Mouse (Mus musculus) stomach, postnatal 0 days (tissue): ENCODE results near the gene Armc7. TPM values are rescaled to one million over a fixed set of nuclear protein-coding genes. Genes with fewer than 3 reads are reported as not detected.
"Not testable (repeated sequence)": the region's sequence is repeated elsewhere in the genome, so short reads cannot be mapped to it uniquely, and the experiment has no call there.

ENCODE experiments used
- ATAC-seq: fragments of 200-750 bp; cut with Nextera tagmentation; 2 replicates; pipeline ENCODE4 v1.8.0; 2017; ENCODE audit not compliant: low FRiP score, low TSS enrichment
- DNase-seq: peaks from one replicate; pipeline ENCODE4 v3.0.0-alpha.2; 2016; ENCODE audit warnings: low spot score
- H3K27ac ChIP-seq: fragments of 300-500 bp; sonication (generic); replicated peaks from 2 replicates; pipeline ENCODE4 v1.5.1; 2014; ENCODE audit warnings: mild to moderate bottlenecking, control low read depth
- H3K27me3 ChIP-seq: fragments of 300-500 bp; sonication (generic); 2 replicates; pipeline ENCODE4 v1.6.1; 2014; ENCODE audit warnings: low read length; ENCODE audit not compliant: control insufficient read depth, insufficient read depth
- H3K36me3 ChIP-seq: fragments of 300-500 bp; sonication (generic); 2 replicates; pipeline ENCODE4 v1.6.1; 2014; ENCODE audit warnings: low read length, mixed read lengths; ENCODE audit not compliant: control insufficient read depth, insufficient read depth
- H3K4me1 ChIP-seq: fragments of 300-500 bp; sonication (generic); replicated peaks from 2 replicates; pipeline ENCODE4 v1.6.1; 2014; ENCODE audit warnings: antibody characterized with exemption; ENCODE audit not compliant: control insufficient read depth, insufficient read depth
- H3K4me2 ChIP-seq: fragments of 300-500 bp; sonication (generic); replicated peaks from 2 replicates; pipeline ENCODE4 v1.6.1; 2014; ENCODE audit warnings: low read depth, mild to moderate bottlenecking, control low read depth, moderate library complexity
- H3K4me3 ChIP-seq: fragments of 300-500 bp; sonication (generic); 2 replicates; pipeline ENCODE4 v1.5.1; 2014; ENCODE audit warnings: low read depth, low read length, control low read depth
- H3K9ac ChIP-seq: fragments of 300-500 bp; sonication (generic); 2 replicates; pipeline ENCODE4 v1.6.1; 2014; ENCODE audit warnings: mild to moderate bottlenecking, low read length, control low read depth, mixed read lengths
- H3K9me3 ChIP-seq: fragments of 300-500 bp; sonication (generic); 2 replicates; pipeline ENCODE4 v1.6.1; 2016; ENCODE audit warnings: low read length; ENCODE audit not compliant: control insufficient read depth
- CTCF ChIP-seq: IDR thresholded peaks from 2 replicates; pipeline ENCODE4 v1.5.1; 2016; ENCODE audit warnings: antibody characterized with exemption, low read depth, mild to moderate bottlenecking, moderate library complexity
- EP300 ChIP-seq: optimal IDR thresholded peaks from 2 replicates; pipeline ENCODE3; 2016; ENCODE audit warnings: antibody characterized with exemption
- WGBS: fragments of 180-500 bp; shearing (Covaris S2); extraction: QIAGEN DNeasy Blood & Tissue Kit; methylation state at CpG from one replicate; pipeline ENCODE4 v1.1.7; 2014; 5-methylcytosine and 5-hydroxymethylcytosine counted together
- polyA plus RNA-seq: library from polyadenylated mRNA; unstranded; fragments of >200 nt; fragmentation: Nextera tagmentation; extraction: Ambion mirVana; gene quantifications from 2 replicates; pipeline ENCODE4 v1.2.1, GENCODE M21; 2015

The Armc7 gene
- polyA plus RNA-seq, 1 experiment from 2014 or later: 6.5 TPM

- no peaks in the 10 kb centered on the region for H3K9me3 ChIP-seq
- H3K4me3 ChIP-seq: no peak overlapping the region
- H3K4me1 ChIP-seq: no peaks in the 10 kb centered on the region
- WGBS: 66% methylated on average over 9 of the region's 9 CpGs
- H3K27ac ChIP-seq: no peak overlapping the region
- DNase-seq (no peak), ATAC-seq (no peak)
- no peak overlapping the region for H3K9ac ChIP-seq
- TF ChIP-seq CTCF: no peak
- TF ChIP-seq EP300: no peak
- H3K36me3 ChIP-seq: peaks cover 5% of the 10 kb centered on the region; the same call in 1 of the 2 replicates
- no peak overlapping the region for H3K4me2 ChIP-seq
- no peaks in the 10 kb centered on the region for H3K27me3 ChIP-seq
Measured at GRCm38 (mm10) chr11:115518693-115519092, 43.2 kb downstream of the Armc7 start.

- H3K9me3 ChIP-seq: no peaks in the 10 kb centered on the region
- H3K27me3 ChIP-seq: no peaks in the 10 kb centered on the region
- no peak for DNase-seq
- H3K36me3 ChIP-seq: peaks cover 5% of the 10 kb centered on the region; the same call in 1 of the 2 replicates
- H3K4me2 ChIP-seq: no peak overlapping the region
- H3K27ac ChIP-seq: no peak overlapping the region
- no peak overlapping the region for H3K4me3 ChIP-seq
- TF ChIP-seq CTCF: no peak
- no peak for TF ChIP-seq EP300
- ATAC-seq: no peak
- WGBS: 75% methylated on average over 3 of the region's 3 CpGs
- no peaks in the 10 kb centered on the region for H3K4me1 ChIP-seq
- H3K9ac ChIP-seq: no peak overlapping the region
Measured at GRCm38 (mm10) chr11:115519581-115519980, 44.1 kb downstream of the Armc7 start.

GRCm38 (mm10) chr11:115520218-115520617 lies 44.8 kb downstream of the Armc7 start:
- WGBS: 83% methylated on average over 2 of the region's 2 CpGs
- no peak for TF ChIP-seq CTCF
- TF ChIP-seq EP300: no peak
- peaks cover 5% of the 10 kb centered on the region; the same call in 1 of the 2 replicates for H3K36me3 ChIP-seq

GRCm38 (mm10) chr11:115521080-115521479 lies 45.6 kb downstream of the Armc7 start:
- H3K9me3 ChIP-seq: no peaks in the 10 kb centered on the region
- H3K36me3 ChIP-seq: peaks cover 8% of the 10 kb centered on the region
- ATAC-seq (no peak), DNase-seq (no peak)
- no peak overlapping the region for H3K4me3 ChIP-seq
- H3K27ac ChIP-seq: no peak overlapping the region
- H3K27me3 ChIP-seq: no peaks in the 10 kb centered on the region
- no peak overlapping the region for H3K4me2 ChIP-seq
- no peak for TF ChIP-seq EP300
- no peak for TF ChIP-seq CTCF
- 81% methylated on average over 4 of the region's 4 CpGs for WGBS
- no peak overlapping the region for H3K9ac ChIP-seq
- no peaks in the 10 kb centered on the region for H3K4me1 ChIP-seq

More at GRCm38 (mm10) chr11:115520218-115520617, 44.8 kb downstream of the Armc7 start:
- no peak overlapping the region for H3K27ac ChIP-seq
- H3K9me3 ChIP-seq: no peaks in the 10 kb centered on the region
- DNase-seq (no peak), ATAC-seq (no peak)
- no peaks in the 10 kb centered on the region for H3K4me1 ChIP-seq
- H3K9ac ChIP-seq: no peak overlapping the region
- no peaks in the 10 kb centered on the region for H3K27me3 ChIP-seq
- no peak overlapping the region for H3K4me2 ChIP-seq
- no peak overlapping the region for H3K4me3 ChIP-seq

- H3K27ac ChIP-seq: no peak overlapping the region
- H3K9ac ChIP-seq: no peak overlapping the region
- peaks cover 13% of the 10 kb centered on the region for H3K36me3 ChIP-seq
- TF ChIP-seq CTCF (no peak), EP300 (no peak)
- H3K4me3 ChIP-seq: no peak overlapping the region
- no peaks in the 10 kb centered on the region for H3K9me3 ChIP-seq
- DNase-seq (no peak), ATAC-seq (no peak)
- H3K4me1 ChIP-seq: no peaks in the 10 kb centered on the region
- H3K27me3 ChIP-seq: no peaks in the 10 kb centered on the region
- no peak overlapping the region for H3K4me2 ChIP-seq
- WGBS: 86% methylated on average over 2 of the region's 2 CpGs
Measured at GRCm38 (mm10) chr11:115522238-115522637, 46.8 kb downstream of the Armc7 start.

GRCm38 (mm10) chr11:115522703-115523102 lies 47.2 kb downstream of the Armc7 start:
- TF ChIP-seq EP300 (no peak), CTCF (no peak)
- WGBS: 78% methylated on average over 2 of the region's 2 CpGs

GRCm38 (mm10) chr11:115526446-115526845 lies 51.0 kb downstream of the Armc7 start:
- not testable (repeated sequence) for ATAC-seq

More at GRCm38 (mm10) chr11:115522703-115523102, 47.2 kb downstream of the Armc7 start:
- Histone ChIP-seq H3K4me2 (no peak overlapping the region), H3K36me3 (peaks cover 15% of the 10 kb centered on the region), H3K27ac (no peak overlapping the region), H3K9me3 (no peaks in the 10 kb centered on the region), H3K27me3 (no peaks in the 10 kb centered on the region), H3K4me1 (no peaks in the 10 kb centered on the region), H3K4me3 (no peak overlapping the region), H3K9ac (no peak overlapping the region)
- no peak for ATAC-seq
- no peak for DNase-seq

More at GRCm38 (mm10) chr11:115526446-115526845, 51.0 kb downstream of the Armc7 start:
- H3K9ac ChIP-seq, H3K9me3 ChIP-seq, H3K27ac ChIP-seq, H3K4me1 ChIP-seq, H3K27me3 ChIP-seq, H3K4me2 ChIP-seq, H3K4me3 ChIP-seq, DNase-seq: not testable (repeated sequence)
- H3K36me3 ChIP-seq: peaks cover 20% of the 10 kb centered on the region
- 59% methylated on average over 3 of the region's 3 CpGs for WGBS
